Mouse (Mus musculus): Measurements from ENCODE around the gene Rasa4. TPM values are rescaled to one million over a fixed set of nuclear protein-coding genes. Genes with fewer than 3 reads are reported as not detected.
"Not testable (repeated sequence)": the region's sequence is repeated elsewhere in the genome, so short reads cannot be mapped to it uniquely, and the experiment has no call there.

Gene Rasa4
- polyA plus RNA-seq, 1 experiment from 2014 or later, result 23.0 TPM

DNA sequence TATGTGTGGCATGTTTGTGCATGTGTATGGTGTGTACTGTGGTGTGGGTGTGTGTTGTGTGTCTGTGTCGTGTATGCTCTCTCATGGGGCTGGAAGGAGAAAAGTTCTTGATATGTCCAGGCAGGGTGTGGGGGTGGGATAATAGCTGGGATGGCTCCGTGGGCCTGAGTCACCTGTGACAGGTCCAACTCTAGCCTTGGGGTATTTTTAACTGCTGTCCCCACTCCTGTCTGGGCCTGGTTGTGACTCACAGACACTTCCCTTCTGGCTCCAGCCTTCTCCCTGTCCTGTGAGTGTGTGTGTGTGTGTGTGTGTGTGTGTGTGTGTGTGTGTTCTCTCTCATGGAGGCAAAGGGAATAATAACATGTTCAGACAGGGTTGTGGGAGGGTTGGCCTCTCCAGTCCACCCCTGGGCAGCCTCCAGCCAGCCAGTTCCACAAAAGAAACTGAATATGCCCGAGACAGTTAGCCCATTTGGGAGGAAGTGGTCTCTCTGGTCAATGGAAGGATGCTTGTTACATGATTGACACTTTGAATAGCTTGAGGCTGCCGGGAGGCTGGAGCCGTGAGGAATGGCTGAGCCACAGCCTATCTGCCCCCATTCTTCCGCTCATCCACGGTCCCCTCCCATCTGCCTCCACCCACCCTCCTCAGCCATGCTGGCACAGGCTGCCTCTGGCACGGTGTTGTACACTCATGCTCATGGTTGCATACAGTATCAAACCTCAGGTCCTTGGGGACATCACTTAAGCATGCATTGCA lies 10.7 kb downstream of the Rasa4 start:
- H3K4me3 ChIP-seq, result no peak overlapping the region
- H3K36me3 ChIP-seq, result no peaks in the 10 kb centered on the region
- H3K27me3 ChIP-seq, result no peaks in the 10 kb centered on the region
- no peaks in the 10 kb centered on the region for H3K9me3 ChIP-seq
- WGBS, result 51% methylated on average over 8 of the region's 8 CpGs
- H3K4me2 ChIP-seq, result no peak overlapping the region
- no peak overlapping the region for H3K9ac ChIP-seq
- no peak for ATAC-seq (ENCODE audit: low FRiP score, low read depth)
- no peaks in the 10 kb centered on the region for H3K4me1 ChIP-seq (replicated peaks)
- no peak overlapping the region for H3K27ac ChIP-seq (replicated peaks)

DNA sequence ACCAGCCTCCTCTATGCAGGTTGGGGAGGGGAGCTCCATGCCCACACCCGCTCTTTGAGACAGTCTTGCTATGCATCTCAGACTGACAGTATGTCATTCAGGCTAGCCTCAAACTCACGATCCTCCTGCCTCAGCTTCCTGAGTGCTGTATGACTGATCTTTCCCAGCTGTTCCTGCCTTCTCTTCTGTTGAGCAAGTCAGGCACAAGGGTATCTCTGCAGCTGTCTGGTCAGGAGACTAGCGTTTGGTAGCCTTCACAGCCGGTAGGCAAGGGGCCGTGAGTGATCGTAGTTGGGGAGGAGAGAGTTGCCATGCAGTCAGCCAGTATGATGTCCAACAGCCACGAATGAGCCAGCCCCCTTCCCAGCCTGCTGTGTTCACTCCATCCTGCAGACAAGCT lies 11.4 kb downstream of the Rasa4 start:
- no peak overlapping the region for H3K27ac ChIP-seq (replicated peaks)
- no peaks in the 10 kb centered on the region for H3K4me1 ChIP-seq (replicated peaks)
- no peak overlapping the region for H3K4me3 ChIP-seq
- no peak for ATAC-seq (ENCODE audit: low FRiP score, low read depth)
- no peak overlapping the region for H3K9ac ChIP-seq
- WGBS, result 69% methylated on average over 7 of the region's 7 CpGs
- H3K36me3 ChIP-seq, result no peaks in the 10 kb centered on the region
- no peaks in the 10 kb centered on the region for H3K9me3 ChIP-seq
- no peak overlapping the region for H3K4me2 ChIP-seq
- no peaks in the 10 kb centered on the region for H3K27me3 ChIP-seq

DNA sequence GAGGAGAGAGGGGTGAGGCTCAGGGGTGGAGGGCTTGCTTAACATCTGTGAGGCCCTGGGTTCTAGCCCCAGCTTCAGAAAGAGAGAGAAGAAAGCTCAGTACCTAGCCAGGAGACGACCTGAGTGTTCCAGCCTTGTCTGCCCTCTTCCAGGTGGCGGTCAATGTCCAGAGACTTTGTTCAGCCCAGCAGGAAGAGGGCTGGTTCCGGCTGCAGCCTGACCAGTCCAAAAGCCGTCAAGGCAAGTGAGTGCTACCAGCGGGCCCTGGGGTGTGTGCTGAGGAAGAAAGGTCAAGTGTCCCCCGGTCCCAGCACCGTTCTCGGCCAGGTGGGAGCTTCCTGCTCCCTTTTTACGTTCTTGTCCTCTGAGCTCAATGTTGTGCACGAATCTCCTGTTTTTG lies 14.8 kb downstream of the Rasa4 start:
- no peak overlapping the region for H3K4me2 ChIP-seq
- no peaks in the 10 kb centered on the region for H3K36me3 ChIP-seq
- 80% methylated on average over 10 of the region's 10 CpGs for WGBS
- H3K4me3 ChIP-seq, result no peak overlapping the region
- H3K4me1 ChIP-seq (replicated peaks), result peaks cover 9% of the 10 kb centered on the region
- H3K9me3 ChIP-seq, result no peaks in the 10 kb centered on the region
- ATAC-seq (ENCODE audit: low FRiP score, low read depth), result no peak
- no peaks in the 10 kb centered on the region; the same call in 1 of the 2 replicates for H3K27me3 ChIP-seq
- H3K27ac ChIP-seq (replicated peaks), result no peak overlapping the region
- no peak overlapping the region for H3K9ac ChIP-seq

GRCm38 (mm10) chr5:136102099-136102820 lies 18.5 kb downstream of the Rasa4 start:
- 6% methylated on average over 41 of the region's 41 CpGs for WGBS
- Histone ChIP-seq H3K4me1 (replicated peaks) (peaks cover 9% of the 10 kb centered on the region), H3K36me3 (no peaks in the 10 kb centered on the region), H3K27me3 (no peaks in the 10 kb centered on the region; the same call in 1 of the 2 replicates), H3K4me3 (peak overlapping the region; percentile 43), H3K9me3 (no peaks in the 10 kb centered on the region), H3K9ac (peak overlapping the region; percentile 26), H3K27ac (replicated peaks) (peak overlapping the region; percentile 52; the same call in 1 of the 2 replicates), H3K4me2 (peak overlapping the region; percentile 74)
- ATAC-seq (ENCODE audit: low FRiP score, low read depth), result peak; percentile 91

GRCm38 (mm10) chr5:136104511-136104910 lies 20.8 kb downstream of the Rasa4 start:
- Histone ChIP-seq H3K4me3 (no peak overlapping the region), H3K9ac (no peak overlapping the region), H3K27ac (replicated peaks) (no peak overlapping the region), H3K36me3 (no peaks in the 10 kb centered on the region), H3K4me2 (no peak overlapping the region), H3K4me1 (replicated peaks) (peaks cover 9% of the 10 kb centered on the region), H3K9me3 (no peaks in the 10 kb centered on the region), H3K27me3 (no peaks in the 10 kb centered on the region; the same call in 1 of the 2 replicates)
- 82% methylated on average over 5 of the region's 5 CpGs for WGBS
- ATAC-seq (ENCODE audit: low FRiP score, low read depth), result no peak

GRCm38 (mm10) chr5:136108486-136108885 lies 24.8 kb downstream of the Rasa4 start:
- H3K9me3 ChIP-seq, result no peaks in the 10 kb centered on the region
- 64% methylated on average over 2 of the region's 2 CpGs for whole genome bisulfite sequencing
- no peak overlapping the region for H3K9ac ChIP-seq
- H3K36me3 ChIP-seq, result no peaks in the 10 kb centered on the region
- ATAC-seq (ENCODE audit: low FRiP score, low read depth), result no peak
- no peak overlapping the region for H3K4me2 ChIP-seq
- H3K4me1 ChIP-seq (replicated peaks), result no peaks in the 10 kb centered on the region
- H3K27ac ChIP-seq (replicated peaks), result no peak overlapping the region
- H3K4me3 ChIP-seq, result no peak overlapping the region
- H3K27me3 ChIP-seq, result no peaks in the 10 kb centered on the region

- H3K36me3 ChIP-seq, result no peaks in the 10 kb centered on the region
- H3K9ac ChIP-seq, result no peak overlapping the region
- H3K27ac ChIP-seq (replicated peaks), result no peak overlapping the region
- no peak for ATAC-seq (ENCODE audit: low FRiP score, low read depth)
- no peaks in the 10 kb centered on the region for H3K9me3 ChIP-seq
- 82% methylated on average over 3 of the region's 3 CpGs for WGBS
- no peak overlapping the region for H3K4me2 ChIP-seq
- H3K4me3 ChIP-seq, result no peak overlapping the region
- H3K27me3 ChIP-seq, result no peaks in the 10 kb centered on the region
- no peaks in the 10 kb centered on the region for H3K4me1 ChIP-seq (replicated peaks)
Measured at GRCm38 (mm10) chr5:136109042-136109441, 25.3 kb downstream of the Rasa4 start.

- not testable (repeated sequence) for H3K9ac ChIP-seq; H3K36me3 ChIP-seq; H3K4me3 ChIP-seq; H3K4me2 ChIP-seq; ATAC-seq (ENCODE audit: low FRiP score, low read depth); H3K27me3 ChIP-seq; H3K27ac ChIP-seq (replicated peaks); H3K9me3 ChIP-seq
- WGBS, result 42% methylated on average over 4 of the region's 4 CpGs
- H3K4me1 ChIP-seq (replicated peaks), result peaks cover 24% of the 10 kb centered on the region
Measured at GRCm38 (mm10) chr5:136113546-136113945, 29.8 kb downstream of the Rasa4 start.

DNA sequence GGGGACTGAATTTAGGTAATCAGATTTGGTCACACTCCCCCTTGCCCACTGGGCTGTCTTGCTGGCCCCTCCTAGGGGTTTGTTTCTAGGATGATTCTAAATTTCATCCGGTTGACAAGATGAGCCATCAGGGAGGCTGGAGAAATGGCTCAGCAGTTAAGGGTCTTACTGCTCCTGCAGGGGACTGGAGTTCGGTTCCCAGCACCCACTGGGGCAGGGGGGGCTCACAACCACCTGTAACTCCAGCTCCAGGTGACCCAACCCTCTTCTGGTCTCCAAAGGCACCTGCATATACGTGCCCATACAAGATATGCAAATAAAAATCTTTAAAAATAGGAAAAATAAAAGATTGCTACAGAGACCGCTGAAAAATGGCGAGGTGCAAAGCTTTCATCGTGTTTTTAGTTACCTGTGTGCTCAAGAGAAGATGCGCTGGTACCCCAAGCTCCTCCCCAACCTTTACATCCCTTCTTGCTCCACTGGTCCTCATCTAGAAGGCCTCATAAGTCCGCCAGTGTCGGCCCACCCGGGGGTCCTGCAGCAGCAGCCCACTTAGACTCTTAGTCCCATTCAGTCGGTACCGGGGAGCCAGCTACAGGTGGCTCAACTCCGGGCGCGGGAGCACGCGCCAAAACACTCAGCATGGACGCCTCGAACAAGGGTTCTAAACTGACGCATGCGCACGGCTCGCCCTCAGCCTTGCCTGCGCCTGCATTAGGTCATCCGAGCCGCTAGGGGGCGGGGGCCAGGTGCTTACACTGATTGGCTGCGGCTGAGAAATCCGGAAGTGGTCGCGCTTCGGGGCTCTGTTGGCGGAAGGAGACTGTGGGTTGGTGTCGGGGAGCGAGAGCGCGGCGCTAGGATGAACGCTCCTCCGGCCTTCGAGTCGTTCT lies 32.4 kb downstream of the Rasa4 start, which contains the start of gene Polr2j:
Gene Polr2j (plus strand): TSS at position 741 of the 893 bp plus-strand sequence.
- no peaks in the 10 kb centered on the region for H3K27me3 ChIP-seq
- 3% methylated on average over 42 of the region's 42 CpGs for WGBS
- peak; percentile 96 for ATAC-seq (ENCODE audit: low FRiP score, low read depth)
- H3K27ac ChIP-seq (replicated peaks), result peak within 1 kb of the TSS; percentile 73
- H3K4me3 ChIP-seq, result peak within 1 kb of the TSS; percentile 65
- H3K4me2 ChIP-seq, result peak within 1 kb of the TSS; percentile 92
- H3K9me3 ChIP-seq, result no peaks in the 10 kb centered on the region
- H3K9ac ChIP-seq, result peak within 1 kb of the TSS; percentile 79
- peaks cover 9% of the 10 kb centered on the region; the same call in 1 of the 2 replicates for H3K36me3 ChIP-seq
- peaks cover 26% of the 10 kb centered on the region for H3K4me1 ChIP-seq (replicated peaks)

GRCm38 (mm10) chr5:136116784-136117112 lies 33.0 kb downstream of the Rasa4 start:
- H3K27ac ChIP-seq (replicated peaks), result peak overlapping the region; percentile 73
- H3K27me3 ChIP-seq, result no peaks in the 10 kb centered on the region
- peaks cover 15% of the 10 kb centered on the region; the same call in 1 of the 2 replicates for H3K36me3 ChIP-seq
- peak overlapping the region; percentile 65 for H3K4me3 ChIP-seq
- H3K9me3 ChIP-seq, result no peaks in the 10 kb centered on the region
- H3K4me1 ChIP-seq (replicated peaks), result peaks cover 26% of the 10 kb centered on the region
- H3K9ac ChIP-seq, result peak overlapping the region; percentile 79
- peak; percentile 64 for ATAC-seq (ENCODE audit: low FRiP score, low read depth)
- 0% methylated on average over 22 of the region's 22 CpGs for WGBS
- H3K4me2 ChIP-seq, result peak overlapping the region; percentile 92

DNA sequence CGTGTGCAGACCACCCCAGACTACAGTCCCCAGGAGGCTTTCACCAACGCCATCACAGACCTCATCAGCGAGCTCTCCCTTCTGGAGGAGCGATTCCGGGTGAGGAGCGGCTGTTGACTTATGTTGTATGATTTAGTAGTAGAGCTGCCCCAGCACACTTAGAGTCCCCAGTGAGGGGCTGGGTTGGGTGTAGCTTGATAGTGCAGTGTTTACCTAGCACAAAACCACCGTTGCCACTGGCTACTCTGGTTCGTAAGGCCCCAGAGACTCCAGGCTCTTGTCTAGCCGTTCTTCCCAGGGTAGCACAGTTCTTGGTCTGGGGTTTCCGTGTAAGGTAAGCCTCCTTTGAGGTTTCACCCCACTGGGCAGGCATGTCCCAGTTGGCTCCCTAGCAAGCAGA lies 38.4 kb downstream of the Rasa4 start:
- Histone ChIP-seq H3K9me3 (no peaks in the 10 kb centered on the region), H3K27me3 (no peaks in the 10 kb centered on the region), H3K9ac (no peak overlapping the region), H3K27ac (replicated peaks) (no peak overlapping the region), H3K4me3 (no peak overlapping the region), H3K36me3 (peaks cover 60% of the 10 kb centered on the region), H3K4me2 (no peak overlapping the region), H3K4me1 (replicated peaks) (peaks cover 16% of the 10 kb centered on the region)
- 90% methylated on average over 10 of the region's 10 CpGs for WGBS
- ATAC-seq (ENCODE audit: low FRiP score, low read depth), result no peak

Data from hindbrain, embryonic 15.5 days (tissue).